Mouse (Mus musculus) kidney, adult 9 months (tissue): ENCODE data around the gene Iqcf3.

Experiments used
- DNase-seq: peaks from one replicate; pipeline ENCODE4 v3.0.0; 2022

Iqcf3 gene

DNA sequence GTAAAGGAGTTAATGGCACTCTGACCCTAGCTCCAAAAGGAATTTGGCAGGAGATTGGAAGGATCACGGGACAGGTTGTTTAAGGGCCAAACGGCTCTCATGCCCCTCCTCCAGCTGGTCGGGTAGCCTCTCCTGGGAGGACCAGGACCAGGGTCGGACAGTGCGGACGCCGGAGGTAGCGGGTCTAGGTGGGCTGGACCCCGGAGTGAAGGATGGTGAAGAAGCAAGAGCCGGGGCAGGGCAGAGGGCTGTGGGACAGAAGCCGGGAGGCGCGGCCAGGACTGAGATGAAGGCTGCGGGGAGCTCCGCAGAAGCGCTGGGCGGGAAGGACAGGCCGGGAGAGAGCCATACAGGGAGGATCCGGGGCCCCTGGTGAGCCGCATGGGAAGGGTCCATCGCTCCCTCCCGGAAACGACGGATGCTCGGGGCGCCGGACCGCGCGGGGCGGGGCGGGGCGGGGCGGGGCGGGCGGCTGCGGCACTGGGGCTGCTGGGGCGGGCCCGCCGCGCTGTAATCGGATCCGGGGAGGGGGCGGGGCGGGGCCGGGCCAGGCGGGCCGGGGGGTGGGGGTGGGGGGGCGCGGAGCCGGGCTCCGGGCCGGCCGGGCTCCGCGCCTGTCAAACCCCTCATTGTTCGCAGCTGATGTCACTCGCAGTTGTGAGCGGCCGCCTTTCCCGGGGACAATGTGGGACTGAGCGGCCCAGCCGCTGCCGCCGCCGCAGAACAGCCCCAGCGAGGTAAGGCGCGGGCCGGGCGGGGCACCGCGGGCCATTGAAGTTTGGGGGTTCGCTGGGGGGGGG, 108.0 kb downstream of the Iqcf3 start, which contains the start of gene Pcbp4:
Gene Pcbp4 (plus strand): TSS at position 21 of the 800 bp plus-strand sequence.
- peak; percentile 95 for DNase-seq
